Mouse (Mus musculus) liver, embryonic 16.5 days (tissue): ENCODE results near the gene Myo3b. TPM values are rescaled to one million over a fixed set of nuclear protein-coding genes. Genes with fewer than 3 reads are reported as not detected.
"Not testable (repeated sequence)": the region's sequence is repeated elsewhere in the genome, so short reads cannot be mapped to it uniquely, and the experiment has no call there.

Source experiments
- ATAC-seq: fragments of 200-750 bp; cut with Nextera tagmentation; 2 replicates; pipeline ENCODE4 v1.8.0; 2017; ENCODE audit warnings: low read depth, mild to moderate bottlenecking, moderate number of reproducible peaks, moderate library complexity
- H3K27ac ChIP-seq: fragments of 300-500 bp; sonication (generic); 2 replicates; pipeline ENCODE4 v1.5.1; 2014; ENCODE audit warnings: mild to moderate bottlenecking, low read length
- H3K27me3 ChIP-seq: fragments of 300-500 bp; sonication (generic); 2 replicates; pipeline ENCODE4 v1.6.1; 2014; ENCODE audit warnings: low read depth, low read length, mixed read lengths; ENCODE audit not compliant: control insufficient read depth, insufficient read depth
- H3K36me3 ChIP-seq: fragments of 300-500 bp; sonication (generic); 2 replicates; pipeline ENCODE4 v1.6.1; 2014; ENCODE audit warnings: mild to moderate bottlenecking; ENCODE audit not compliant: control insufficient read depth, insufficient read depth
- H3K4me1 ChIP-seq: fragments of 300-500 bp; sonication (generic); 2 replicates; pipeline ENCODE4 v1.6.1; 2014; ENCODE audit warnings: low read depth, low read length, mixed read lengths; ENCODE audit not compliant: control insufficient read depth
- H3K4me2 ChIP-seq: fragments of 300-500 bp; sonication (generic); 2 replicates; pipeline ENCODE4 v1.6.1; 2014; ENCODE audit warnings: low read depth, low read length, mixed read lengths
- H3K4me3 ChIP-seq: fragments of 300-500 bp; sonication (generic); 2 replicates; pipeline ENCODE4 v1.5.1; 2014; ENCODE audit warnings: low read depth, mild to moderate bottlenecking, low read length
- H3K9ac ChIP-seq: fragments of 300-500 bp; sonication (generic); 2 replicates; pipeline ENCODE4 v1.6.1; 2014; ENCODE audit warnings: low read depth, low read length
- H3K9me3 ChIP-seq: fragments of 300-500 bp; sonication (generic); replicated peaks from 2 replicates; pipeline ENCODE4 v1.6.1; 2016; ENCODE audit warnings: low read length; ENCODE audit not compliant: control insufficient read depth
- WGBS: fragments of 180-500 bp; shearing (Covaris S2); extraction: QIAGEN DNeasy Blood & Tissue Kit; methylation state at CpG from one replicate; pipeline ENCODE4 v1.1.7; 2014; ENCODE audit not compliant: insufficient replicate concordance; 5-methylcytosine and 5-hydroxymethylcytosine counted together
- polyA plus RNA-seq: library from polyadenylated mRNA; unstranded; fragments of >200 nt; fragmentation: Nextera tagmentation; extraction: Ambion mirVana; gene quantifications from 2 replicates; pipeline ENCODE4 v1.2.1, GENCODE M21; 2015

The Myo3b gene
- polyA plus RNA-seq, 1 experiment from 2014 or later: not detected

GRCm38 (mm10) chr2:70218469-70218868 lies 179.5 kb downstream of the Myo3b start:
- H3K9me3 ChIP-seq: no peaks in the 10 kb centered on the region
- H3K4me2 ChIP-seq: no peak overlapping the region
- no peak overlapping the region for H3K27ac ChIP-seq
- H3K36me3 ChIP-seq: no peaks in the 10 kb centered on the region
- no peak overlapping the region for H3K4me3 ChIP-seq
- H3K27me3 ChIP-seq: no peaks in the 10 kb centered on the region
- H3K4me1 ChIP-seq: no peaks in the 10 kb centered on the region
- WGBS: 51% methylated on average over 8 of the region's 8 CpGs
- no peak for ATAC-seq
- no peak overlapping the region for H3K9ac ChIP-seq

- WGBS: 7% methylated on average over 3 of the region's 3 CpGs
- ATAC-seq: no peak
- Histone ChIP-seq H3K27ac (no peak overlapping the region), H3K27me3 (no peaks in the 10 kb centered on the region), H3K9ac (no peak overlapping the region), H3K9me3 (no peaks in the 10 kb centered on the region), H3K4me3 (no peak overlapping the region), H3K4me2 (no peak overlapping the region), H3K4me1 (no peaks in the 10 kb centered on the region), H3K36me3 (no peaks in the 10 kb centered on the region)
Observed at GRCm38 (mm10) chr2:70226679-70227078, 187.8 kb downstream of the Myo3b start.

- H3K4me1 ChIP-seq, H3K4me3 ChIP-seq, H3K4me2 ChIP-seq, ATAC-seq, H3K9me3 ChIP-seq, H3K27me3 ChIP-seq, H3K9ac ChIP-seq, H3K36me3 ChIP-seq, H3K27ac ChIP-seq: not testable (repeated sequence)
- 37% methylated on average over 3 of the region's 4 CpGs for WGBS
Observed at GRCm38 (mm10) chr2:70234450-70234849, 195.5 kb downstream of the Myo3b start.

GRCm38 (mm10) chr2:70245981-70246380 lies 207.1 kb downstream of the Myo3b start:
- H3K9ac ChIP-seq: no peak overlapping the region
- H3K27me3 ChIP-seq: no peaks in the 10 kb centered on the region
- no peak overlapping the region for H3K4me3 ChIP-seq
- H3K4me1 ChIP-seq: no peaks in the 10 kb centered on the region
- no peak for ATAC-seq
- H3K27ac ChIP-seq: no peak overlapping the region
- H3K9me3 ChIP-seq: no peaks in the 10 kb centered on the region
- no peak overlapping the region for H3K4me2 ChIP-seq
- no peaks in the 10 kb centered on the region for H3K36me3 ChIP-seq
- 60% methylated on average over 4 of the region's 4 CpGs for WGBS

GRCm38 (mm10) chr2:70248616-70249015 lies 209.7 kb downstream of the Myo3b start:
- Histone ChIP-seq H3K27ac (no peak overlapping the region), H3K4me1 (no peaks in the 10 kb centered on the region), H3K36me3 (no peaks in the 10 kb centered on the region), H3K9me3 (no peaks in the 10 kb centered on the region), H3K4me2 (no peak overlapping the region), H3K4me3 (no peak overlapping the region), H3K9ac (no peak overlapping the region), H3K27me3 (no peaks in the 10 kb centered on the region)
- WGBS: 52% methylated on average over 7 of the region's 7 CpGs
- ATAC-seq: no peak

GRCm38 (mm10) chr2:70249872-70250271 lies 210.9 kb downstream of the Myo3b start:
- H3K27ac ChIP-seq: no peak overlapping the region
- no peak overlapping the region for H3K9ac ChIP-seq
- no peaks in the 10 kb centered on the region for H3K4me1 ChIP-seq
- H3K4me3 ChIP-seq: no peak overlapping the region
- H3K9me3 ChIP-seq: no peaks in the 10 kb centered on the region
- 40% methylated on average over 4 of the region's 4 CpGs for WGBS
- H3K4me2 ChIP-seq: no peak overlapping the region
- H3K36me3 ChIP-seq: no peaks in the 10 kb centered on the region
- no peaks in the 10 kb centered on the region for H3K27me3 ChIP-seq
- ATAC-seq: no peak

- no peak for ATAC-seq
- 60% methylated on average over 10 of the region's 10 CpGs for WGBS
- Histone ChIP-seq H3K27me3 (no peaks in the 10 kb centered on the region), H3K9me3 (no peaks in the 10 kb centered on the region), H3K27ac (no peak overlapping the region), H3K4me2 (no peak overlapping the region), H3K4me3 (no peak overlapping the region), H3K9ac (no peak overlapping the region), H3K36me3 (no peaks in the 10 kb centered on the region), H3K4me1 (no peaks in the 10 kb centered on the region)
Observed at GRCm38 (mm10) chr2:70251256-70251655, 212.3 kb downstream of the Myo3b start.

GRCm38 (mm10) chr2:70259357-70260000 lies 220.6 kb downstream of the Myo3b start:
- no peaks in the 10 kb centered on the region for H3K27me3 ChIP-seq
- H3K4me2 ChIP-seq: no peak overlapping the region
- no peak for ATAC-seq
- no peak overlapping the region for H3K9ac ChIP-seq
- no peaks in the 10 kb centered on the region for H3K36me3 ChIP-seq
- 18% methylated on average over 8 of the region's 8 CpGs for WGBS
- no peaks in the 10 kb centered on the region for H3K4me1 ChIP-seq
- H3K27ac ChIP-seq: no peak overlapping the region
- H3K4me3 ChIP-seq: no peak overlapping the region
- H3K9me3 ChIP-seq: no peaks in the 10 kb centered on the region

- WGBS: 44% methylated on average over 2 of the region's 2 CpGs
- H3K4me2 ChIP-seq: no peak overlapping the region
- no peaks in the 10 kb centered on the region for H3K36me3 ChIP-seq
- ATAC-seq: no peak
- no peaks in the 10 kb centered on the region for H3K27me3 ChIP-seq
- no peaks in the 10 kb centered on the region for H3K4me1 ChIP-seq
- H3K9ac ChIP-seq: no peak overlapping the region
- no peak overlapping the region for H3K27ac ChIP-seq
- no peaks in the 10 kb centered on the region for H3K9me3 ChIP-seq
- no peak overlapping the region for H3K4me3 ChIP-seq
Observed at GRCm38 (mm10) chr2:70260646-70261195, 221.8 kb downstream of the Myo3b start.
